Mouse (Mus musculus): ENCODE measurements at regions not wholly inside any gene's neighbourhood (a gene's known extent, or its start where the extent isn't known, plus 50 kb on each side); places are given as distances from the start of the nearest gene placed in this dataset.
"Not testable (repeated sequence)": the region's sequence is repeated elsewhere in the genome, so short reads cannot be mapped to it uniquely, and the experiment has no call there.

GRCm38 (mm10) chr10:95755429-95755828, 82.2 kb upstream of the Anapc15-ps start:
- Histone ChIP-seq H3K36me3 (ENCODE audit: control insufficient read depth, insufficient read depth, low read length) (no peaks in the 10 kb centered on the region), H3K9ac (ENCODE audit: low read length) (no peak overlapping the region), H3K27ac (ENCODE audit: low read depth, low read length) (no peak overlapping the region), H3K4me1 (ENCODE audit: control insufficient read depth, insufficient read depth, low read length) (no peaks in the 10 kb centered on the region), H3K27me3 (ENCODE audit: control insufficient read depth, insufficient read depth, low read length) (no peaks in the 10 kb centered on the region), H3K9me3 (ENCODE audit: control insufficient read depth, low read length) (no peaks in the 10 kb centered on the region), H3K4me2 (no peak overlapping the region), H3K4me3 (ENCODE audit: low read depth, low read length) (no peak overlapping the region)
- no peak for DNase-seq (ENCODE audit: low spot score, missing footprints)
- 93% methylated on average over 3 of the region's 3 CpGs for WGBS
- no peak for ATAC-seq (ENCODE audit: low FRiP score)

GRCm38 (mm10) chr10:95753396-95753905, 80.2 kb upstream of the Anapc15-ps start:
- H3K4me2 ChIP-seq, result no peak overlapping the region

GRCm38 (mm10) chr10:95748360-95748759, 75.1 kb upstream of the Anapc15-ps start:
- ATAC-seq (ENCODE audit: low FRiP score), result no peak
- no peaks in the 10 kb centered on the region for H3K9me3 ChIP-seq (ENCODE audit: control insufficient read depth, low read length)
- H3K4me1 ChIP-seq (ENCODE audit: control insufficient read depth, insufficient read depth, low read length), result no peaks in the 10 kb centered on the region
- no peak overlapping the region for H3K4me2 ChIP-seq
- H3K36me3 ChIP-seq (ENCODE audit: control insufficient read depth, insufficient read depth, low read length), result no peaks in the 10 kb centered on the region
- 93% methylated on average over 1 of the region's 1 CpGs for WGBS
- no peak for DNase-seq (ENCODE audit: low spot score, missing footprints)
- H3K9ac ChIP-seq (ENCODE audit: low read length), result no peak overlapping the region
- no peak overlapping the region for H3K27ac ChIP-seq (ENCODE audit: low read depth, low read length)
- no peak overlapping the region for H3K4me3 ChIP-seq (ENCODE audit: low read depth, low read length)
- no peaks in the 10 kb centered on the region for H3K27me3 ChIP-seq (ENCODE audit: control insufficient read depth, insufficient read depth, low read length)

More at GRCm38 (mm10) chr10:95753396-95753905, 80.2 kb upstream of the Anapc15-ps start:
- ATAC-seq (ENCODE audit: low FRiP score) (no peak), DNase-seq (ENCODE audit: low spot score, missing footprints) (no peak)
- Histone ChIP-seq H3K4me3 (ENCODE audit: low read depth, low read length) (no peak overlapping the region), H3K36me3 (ENCODE audit: control insufficient read depth, insufficient read depth, low read length) (no peaks in the 10 kb centered on the region), H3K27ac (ENCODE audit: low read depth, low read length) (no peak overlapping the region), H3K4me1 (ENCODE audit: control insufficient read depth, insufficient read depth, low read length) (no peaks in the 10 kb centered on the region), H3K9ac (ENCODE audit: low read length) (no peak overlapping the region), H3K9me3 (ENCODE audit: control insufficient read depth, low read length) (no peaks in the 10 kb centered on the region), H3K27me3 (ENCODE audit: control insufficient read depth, insufficient read depth, low read length) (no peaks in the 10 kb centered on the region)
- 91% methylated on average over 11 of the region's 11 CpGs for WGBS

GRCm38 (mm10) chr10:95747939-95748338, 74.7 kb upstream of the Anapc15-ps start:
- Histone ChIP-seq H3K9ac (ENCODE audit: low read length) (no peak overlapping the region), H3K36me3 (ENCODE audit: control insufficient read depth, insufficient read depth, low read length) (no peaks in the 10 kb centered on the region), H3K27me3 (ENCODE audit: control insufficient read depth, insufficient read depth, low read length) (no peaks in the 10 kb centered on the region), H3K9me3 (ENCODE audit: control insufficient read depth, low read length) (no peaks in the 10 kb centered on the region), H3K4me1 (ENCODE audit: control insufficient read depth, insufficient read depth, low read length) (no peaks in the 10 kb centered on the region), H3K4me2 (no peak overlapping the region), H3K4me3 (ENCODE audit: low read depth, low read length) (no peak overlapping the region), H3K27ac (ENCODE audit: low read depth, low read length) (no peak overlapping the region)
- 88% methylated on average over 7 of the region's 7 CpGs for whole genome bisulfite sequencing
- DNase-seq (ENCODE audit: low spot score, missing footprints) (no peak), ATAC-seq (ENCODE audit: low FRiP score) (no peak)

GRCm38 (mm10) chr10:95745834-95746620, 72.8 kb upstream of the Anapc15-ps start:
- no peak overlapping the region for H3K4me2 ChIP-seq
- H3K27ac ChIP-seq (ENCODE audit: low read depth, low read length), result no peak overlapping the region
- H3K9ac ChIP-seq (ENCODE audit: low read length), result no peak overlapping the region
- no peaks in the 10 kb centered on the region for H3K36me3 ChIP-seq (ENCODE audit: control insufficient read depth, insufficient read depth, low read length)
- H3K9me3 ChIP-seq (ENCODE audit: control insufficient read depth, low read length), result no peaks in the 10 kb centered on the region
- no peaks in the 10 kb centered on the region for H3K4me1 ChIP-seq (ENCODE audit: control insufficient read depth, insufficient read depth, low read length)
- DNase-seq (ENCODE audit: low spot score, missing footprints) (no peak), ATAC-seq (ENCODE audit: low FRiP score) (no peak)
- WGBS, result 78% methylated on average over 10 of the region's 10 CpGs
- H3K27me3 ChIP-seq (ENCODE audit: control insufficient read depth, insufficient read depth, low read length), result no peaks in the 10 kb centered on the region
- H3K4me3 ChIP-seq (ENCODE audit: low read depth, low read length), result no peak overlapping the region

GRCm38 (mm10) chr10:95745254-95745653, 72.0 kb upstream of the Anapc15-ps start:
- Histone ChIP-seq H3K4me3 (ENCODE audit: low read depth, low read length) (no peak overlapping the region), H3K27me3 (ENCODE audit: control insufficient read depth, insufficient read depth, low read length) (no peaks in the 10 kb centered on the region), H3K27ac (ENCODE audit: low read depth, low read length) (no peak overlapping the region), H3K36me3 (ENCODE audit: control insufficient read depth, insufficient read depth, low read length) (no peaks in the 10 kb centered on the region), H3K9ac (ENCODE audit: low read length) (no peak overlapping the region), H3K9me3 (ENCODE audit: control insufficient read depth, low read length) (no peaks in the 10 kb centered on the region), H3K4me1 (ENCODE audit: control insufficient read depth, insufficient read depth, low read length) (no peaks in the 10 kb centered on the region), H3K4me2 (no peak overlapping the region)
- no peak for DNase-seq (ENCODE audit: low spot score, missing footprints)
- no peak for ATAC-seq (ENCODE audit: low FRiP score)
- 93% methylated on average over 2 of the region's 2 CpGs for WGBS

GRCm38 (mm10) chr10:95743627-95744026, 70.4 kb upstream of the Anapc15-ps start:
- H3K4me3 ChIP-seq (ENCODE audit: low read depth, low read length), result no peak overlapping the region
- no peaks in the 10 kb centered on the region for H3K4me1 ChIP-seq (ENCODE audit: control insufficient read depth, insufficient read depth, low read length)
- H3K9me3 ChIP-seq (ENCODE audit: control insufficient read depth, low read length), result no peaks in the 10 kb centered on the region
- no peak overlapping the region for H3K4me2 ChIP-seq
- no peak overlapping the region for H3K27ac ChIP-seq (ENCODE audit: low read depth, low read length)
- DNase-seq (ENCODE audit: low spot score, missing footprints) (no peak), ATAC-seq (ENCODE audit: low FRiP score) (no peak)
- no peaks in the 10 kb centered on the region for H3K36me3 ChIP-seq (ENCODE audit: control insufficient read depth, insufficient read depth, low read length)
- 93% methylated on average over 6 of the region's 6 CpGs for WGBS
- no peaks in the 10 kb centered on the region for H3K27me3 ChIP-seq (ENCODE audit: control insufficient read depth, insufficient read depth, low read length)
- no peak overlapping the region for H3K9ac ChIP-seq (ENCODE audit: low read length)

GRCm38 (mm10) chr10:95739421-95739820, 66.2 kb upstream of the Anapc15-ps start:
- no peak overlapping the region for H3K4me2 ChIP-seq
- ATAC-seq (ENCODE audit: low FRiP score) (no peak), DNase-seq (ENCODE audit: low spot score, missing footprints) (no peak)
- no peak overlapping the region for H3K9ac ChIP-seq (ENCODE audit: low read length)
- H3K4me3 ChIP-seq (ENCODE audit: low read depth, low read length), result no peak overlapping the region
- H3K4me1 ChIP-seq (ENCODE audit: control insufficient read depth, insufficient read depth, low read length), result no peaks in the 10 kb centered on the region
- H3K27ac ChIP-seq (ENCODE audit: low read depth, low read length), result no peak overlapping the region
- no peaks in the 10 kb centered on the region for H3K36me3 ChIP-seq (ENCODE audit: control insufficient read depth, insufficient read depth, low read length)
- H3K27me3 ChIP-seq (ENCODE audit: control insufficient read depth, insufficient read depth, low read length), result no peaks in the 10 kb centered on the region
- peaks cover 3% of the 10 kb centered on the region; the same call in 1 of the 2 replicates for H3K9me3 ChIP-seq (ENCODE audit: control insufficient read depth, low read length)
- WGBS, result 94% methylated on average over 4 of the region's 4 CpGs

- peak; percentile 33 for DNase-seq (ENCODE audit: low spot score, missing footprints)
- H3K4me2 ChIP-seq; H3K4me3 ChIP-seq (ENCODE audit: low read depth, low read length); ATAC-seq (ENCODE audit: low FRiP score); H3K27ac ChIP-seq (ENCODE audit: low read depth, low read length); H3K27me3 ChIP-seq (ENCODE audit: control insufficient read depth, insufficient read depth, low read length); H3K4me1 ChIP-seq (ENCODE audit: control insufficient read depth, insufficient read depth, low read length); H3K9ac ChIP-seq (ENCODE audit: low read length); H3K36me3 ChIP-seq (ENCODE audit: control insufficient read depth, insufficient read depth, low read length); H3K9me3 ChIP-seq (ENCODE audit: control insufficient read depth, low read length): not testable (repeated sequence)
- 92% methylated on average over 5 of the region's 5 CpGs for WGBS
These were observed 63.5 kb upstream of the Anapc15-ps start for GRCm38 (mm10) chr10:95736743-95737142.

All from midbrain, embryonic 11.5 days (tissue).